Mouse (Mus musculus) neural tube, embryonic 15.5 days (tissue): ENCODE results near the gene Apba1. TPM values are rescaled to one million over a fixed set of nuclear protein-coding genes. Genes with fewer than 3 reads are reported as not detected.

Source experiments
- ATAC-seq: fragments of 200-750 bp; cut with Nextera tagmentation; 2 replicates; pipeline ENCODE4 v1.8.0; 2017; ENCODE audit warnings: mild to moderate bottlenecking, moderate TSS enrichment, moderate library complexity; ENCODE audit not compliant: low FRiP score
- H3K27ac ChIP-seq: fragments of 300-500 bp; sonication (generic); replicated peaks from 2 replicates; pipeline ENCODE4 v1.5.1; 2015; ENCODE audit warnings: mild to moderate bottlenecking, inconsistent platforms
- H3K27me3 ChIP-seq: fragments of 300-500 bp; sonication (generic); replicated peaks from 2 replicates; pipeline ENCODE4 v1.6.1; 2015; ENCODE audit warnings: inconsistent platforms
- H3K36me3 ChIP-seq: fragments of 300-500 bp; sonication (generic); 2 replicates; pipeline ENCODE4 v1.6.1; 2015; ENCODE audit warnings: inconsistent platforms
- H3K4me1 ChIP-seq: fragments of 300-500 bp; sonication (generic); 2 replicates; pipeline ENCODE4 v1.6.1; 2015; ENCODE audit warnings: inconsistent platforms
- H3K4me2 ChIP-seq: fragments of 300-500 bp; sonication (generic); 2 replicates; pipeline ENCODE4 v1.6.1; 2015; ENCODE audit warnings: inconsistent platforms, mild to moderate bottlenecking, moderate library complexity
- H3K4me3 ChIP-seq: fragments of 300-500 bp; sonication (generic); replicated peaks from 2 replicates; pipeline ENCODE4 v1.5.1; 2015; ENCODE audit warnings: mild to moderate bottlenecking, inconsistent platforms
- H3K9ac ChIP-seq: fragments of 300-500 bp; sonication (generic); replicated peaks from 2 replicates; pipeline ENCODE4 v1.6.1; 2015; ENCODE audit warnings: mild to moderate bottlenecking, inconsistent platforms
- H3K9me3 ChIP-seq: fragments of 300-500 bp; sonication (generic); replicated peaks from 2 replicates; pipeline ENCODE4 v1.6.1; 2016; ENCODE audit warnings: inconsistent platforms
- WGBS: fragments of 180-500 bp; shearing (Covaris S2); methylation state at CpG from one replicate; pipeline ENCODE4 v1.1.7; 2015; ENCODE audit warnings: mixed read lengths; 5-methylcytosine and 5-hydroxymethylcytosine counted together
- polyA plus RNA-seq: library from polyadenylated mRNA; unstranded; fragments of >200 nt; fragmentation: Nextera tagmentation; extraction: Ambion mirVana; gene quantifications from 2 replicates; pipeline ENCODE4 v1.2.1, GENCODE M21; 2015

Gene Apba1
- polyA plus RNA-seq, 1 experiment from 2014 or later, result 11.8 TPM

GRCm38 (mm10) chr19:23779130-23779529 lies 20.4 kb downstream of the Apba1 start:
- no peak for ATAC-seq
- H3K4me1 ChIP-seq, result 0 out of 2 replicates have a peak, but pooled peaks cover 3% of the 10 kb centered on the region
- no peak overlapping the region for H3K4me3 ChIP-seq
- no peaks in the 10 kb centered on the region for H3K36me3 ChIP-seq
- H3K27ac ChIP-seq, result no peak overlapping the region
- H3K9ac ChIP-seq, result no peak overlapping the region
- H3K4me2 ChIP-seq, result no peak overlapping the region
- no peaks in the 10 kb centered on the region for H3K27me3 ChIP-seq
- no peaks in the 10 kb centered on the region for H3K9me3 ChIP-seq

DNA sequence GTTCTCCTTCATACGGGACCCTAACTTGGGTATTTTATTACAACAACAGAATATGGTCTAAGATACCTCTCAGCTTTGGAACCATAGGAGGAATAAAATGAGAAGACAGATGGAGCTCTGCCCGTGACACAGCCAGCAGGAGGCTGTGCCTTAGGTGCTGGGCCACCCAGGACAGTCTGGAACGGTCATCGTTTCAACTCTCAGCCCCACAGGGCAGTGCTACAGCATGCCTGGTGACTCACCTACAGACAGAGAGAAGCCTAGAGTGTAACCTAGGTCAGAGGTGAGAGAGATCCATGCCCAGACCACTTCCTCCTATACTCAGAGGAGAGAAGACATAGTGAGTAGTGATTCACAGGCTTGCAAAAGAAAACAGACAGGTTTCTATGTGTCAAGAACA lies 21.4 kb downstream of the Apba1 start:
- H3K27ac ChIP-seq, result no peak overlapping the region
- WGBS, result 85% methylated on average over 4 of the region's 4 CpGs
- no peaks in the 10 kb centered on the region for H3K27me3 ChIP-seq
- H3K4me3 ChIP-seq, result no peak overlapping the region
- no peak overlapping the region for H3K9ac ChIP-seq
- no peaks in the 10 kb centered on the region for H3K36me3 ChIP-seq
- H3K9me3 ChIP-seq, result no peaks in the 10 kb centered on the region
- 0 out of 2 replicates have a peak, but pooled peaks cover 3% of the 10 kb centered on the region for H3K4me1 ChIP-seq
- ATAC-seq, result no peak
- no peak overlapping the region for H3K4me2 ChIP-seq

DNA sequence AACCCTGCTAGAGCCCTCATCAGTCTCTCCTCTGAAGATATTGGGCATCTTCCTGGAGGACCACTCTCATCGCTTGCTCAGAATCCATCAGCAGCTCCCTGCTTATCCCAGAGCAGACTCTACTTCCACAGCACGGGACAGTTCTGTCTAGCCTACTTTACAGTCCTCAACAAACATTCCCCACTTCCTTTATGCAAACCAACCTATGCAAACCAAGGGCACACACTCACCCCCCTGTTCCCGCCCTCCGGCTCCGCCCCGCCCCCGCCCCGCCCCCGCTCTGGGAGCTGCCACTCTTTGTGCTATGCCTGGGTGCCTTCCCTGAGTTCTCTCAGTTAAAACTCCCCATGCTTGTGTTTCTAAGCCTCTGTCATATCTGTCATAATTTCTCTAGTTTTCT lies 23.3 kb downstream of the Apba1 start:
- no peak overlapping the region for H3K9ac ChIP-seq
- H3K9me3 ChIP-seq, result no peaks in the 10 kb centered on the region
- H3K36me3 ChIP-seq, result no peaks in the 10 kb centered on the region
- 0 out of 2 replicates have a peak, but pooled peaks cover 3% of the 10 kb centered on the region for H3K4me1 ChIP-seq
- ATAC-seq, result no peak
- no peak overlapping the region for H3K27ac ChIP-seq
- 12% methylated on average over 9 of the region's 9 CpGs for WGBS
- H3K4me3 ChIP-seq, result no peak overlapping the region
- no peaks in the 10 kb centered on the region for H3K27me3 ChIP-seq
- 0 out of 2 replicates have a peak overlapping the region, but pooled peaks have one; percentile 6 for H3K4me2 ChIP-seq

GRCm38 (mm10) chr19:23788420-23789132 lies 29.9 kb downstream of the Apba1 start:
- Histone ChIP-seq H3K36me3 (no peaks in the 10 kb centered on the region), H3K27ac (0 out of 2 replicates have a peak overlapping the region, but pooled peaks have one; percentile 1), H3K4me3 (no peak overlapping the region), H3K9me3 (no peaks in the 10 kb centered on the region), H3K27me3 (no peaks in the 10 kb centered on the region), H3K4me2 (no peak overlapping the region), H3K4me1 (peaks cover 11% of the 10 kb centered on the region), H3K9ac (no peak overlapping the region)
- WGBS, result 33% methylated on average over 9 of the region's 9 CpGs
- 0 out of 2 replicates have a peak, but pooled peaks have one; percentile 29 for ATAC-seq

GRCm38 (mm10) chr19:23791704-23792103 lies 33.0 kb downstream of the Apba1 start:
- no peak for ATAC-seq
- no peak overlapping the region for H3K9ac ChIP-seq
- 92% methylated on average over 6 of the region's 6 CpGs for WGBS
- H3K4me3 ChIP-seq, result no peak overlapping the region
- H3K4me2 ChIP-seq, result no peak overlapping the region
- no peaks in the 10 kb centered on the region for H3K36me3 ChIP-seq
- H3K27me3 ChIP-seq, result no peaks in the 10 kb centered on the region
- H3K4me1 ChIP-seq, result peaks cover 30% of the 10 kb centered on the region
- H3K9me3 ChIP-seq, result no peaks in the 10 kb centered on the region
- H3K27ac ChIP-seq, result no peak overlapping the region

DNA sequence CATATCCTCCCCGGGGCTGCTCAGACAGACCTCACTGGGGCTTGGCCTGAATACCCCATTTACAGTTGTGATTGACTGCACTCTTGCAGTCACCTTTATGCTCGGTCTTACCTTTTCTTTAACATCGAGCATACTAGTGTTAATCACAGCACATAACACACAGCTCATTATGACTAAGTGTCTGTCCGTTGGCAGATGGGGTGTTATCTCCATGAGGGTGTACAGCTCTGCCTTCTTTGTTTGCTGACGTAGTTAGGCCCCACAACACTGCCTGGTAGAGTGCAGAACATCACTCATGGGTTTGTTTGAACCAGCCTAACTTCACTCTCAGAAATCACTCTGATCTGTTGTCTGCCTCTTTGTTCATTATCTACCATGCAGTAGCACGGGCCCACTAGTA lies 33.9 kb downstream of the Apba1 start:
- 83% methylated on average over 6 of the region's 6 CpGs for WGBS
- H3K27me3 ChIP-seq, result no peaks in the 10 kb centered on the region
- no peaks in the 10 kb centered on the region for H3K9me3 ChIP-seq
- no peak overlapping the region for H3K4me2 ChIP-seq
- H3K36me3 ChIP-seq, result no peaks in the 10 kb centered on the region
- no peak overlapping the region for H3K9ac ChIP-seq
- no peak overlapping the region for H3K4me3 ChIP-seq
- ATAC-seq, result no peak
- peaks cover 30% of the 10 kb centered on the region for H3K4me1 ChIP-seq
- H3K27ac ChIP-seq, result no peak overlapping the region

DNA sequence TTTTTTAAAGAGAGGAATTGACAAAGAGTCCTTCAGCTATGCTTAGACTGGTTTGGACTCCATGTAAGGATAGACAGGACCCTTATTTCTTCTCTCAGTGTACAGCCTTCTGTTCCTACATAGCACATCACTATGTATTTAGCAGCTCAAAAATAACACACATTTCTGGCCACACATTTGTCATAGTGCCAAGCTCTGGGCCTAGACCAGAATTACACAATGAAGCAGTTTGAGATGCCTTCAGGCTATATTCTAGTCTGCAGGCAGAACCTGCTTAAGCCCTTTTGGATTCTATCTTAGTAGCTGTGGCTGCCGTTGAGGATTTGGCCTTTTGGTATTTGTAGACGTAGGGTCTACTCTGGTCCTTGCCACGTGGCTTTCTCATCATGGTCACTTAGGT lies 35.8 kb downstream of the Apba1 start:
- ATAC-seq, result no peak
- H3K36me3 ChIP-seq, result no peaks in the 10 kb centered on the region
- H3K4me3 ChIP-seq, result no peak overlapping the region
- H3K4me2 ChIP-seq, result no peak overlapping the region
- H3K27ac ChIP-seq, result no peak overlapping the region; the same call in 1 of the 2 replicates
- H3K9ac ChIP-seq, result no peak overlapping the region
- 71% methylated on average over 3 of the region's 3 CpGs for WGBS
- peaks cover 22% of the 10 kb centered on the region for H3K4me1 ChIP-seq
- H3K27me3 ChIP-seq, result no peaks in the 10 kb centered on the region
- H3K9me3 ChIP-seq, result no peaks in the 10 kb centered on the region

DNA sequence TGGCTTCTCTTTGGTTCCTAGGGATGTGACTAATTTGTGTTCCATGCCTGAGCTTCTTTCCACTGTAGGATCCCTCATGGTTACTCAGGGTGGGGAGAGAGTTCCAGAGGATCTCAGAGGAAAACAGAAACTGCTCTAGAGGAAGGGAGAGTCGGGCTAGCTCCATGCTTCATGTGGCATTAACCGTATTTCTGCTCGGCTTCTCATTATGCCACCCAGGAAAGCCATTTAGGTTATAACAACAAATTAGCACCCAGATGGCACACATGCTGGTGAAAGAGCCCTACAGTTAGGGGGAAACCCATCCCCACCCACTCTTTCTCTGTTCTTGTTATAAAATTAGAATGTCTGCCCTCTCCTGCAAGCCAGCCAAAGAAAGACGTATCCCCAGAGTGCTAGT lies 36.5 kb downstream of the Apba1 start:
- Histone ChIP-seq H3K4me1 (peaks cover 22% of the 10 kb centered on the region), H3K4me2 (no peak overlapping the region), H3K27ac (no peak overlapping the region; the same call in 1 of the 2 replicates), H3K36me3 (no peaks in the 10 kb centered on the region), H3K9ac (no peak overlapping the region), H3K9me3 (no peaks in the 10 kb centered on the region), H3K27me3 (no peaks in the 10 kb centered on the region), H3K4me3 (no peak overlapping the region)
- WGBS, result 32% methylated on average over 4 of the region's 4 CpGs
- no peak for ATAC-seq

DNA sequence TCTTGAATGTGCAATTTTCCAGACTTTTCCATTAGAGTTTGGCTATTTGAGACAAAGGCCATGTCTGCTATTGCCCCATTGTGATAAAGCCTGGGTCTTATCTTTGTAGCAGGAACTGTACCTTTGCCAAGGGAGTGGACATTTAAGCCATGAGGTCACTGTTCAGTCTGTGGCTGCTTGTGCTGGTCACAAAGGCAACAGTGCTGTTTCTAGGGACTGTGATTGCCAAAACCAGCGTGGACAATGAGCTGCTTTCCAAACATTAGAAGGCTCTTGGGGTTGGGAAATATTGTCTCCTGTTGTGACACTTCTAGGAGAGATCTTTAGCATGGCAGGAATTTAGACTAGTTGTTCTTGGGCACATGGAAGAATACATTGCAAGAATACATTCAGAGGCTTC lies 42.5 kb downstream of the Apba1 start:
- Histone ChIP-seq H3K9me3 (no peaks in the 10 kb centered on the region), H3K4me3 (no peak overlapping the region), H3K27ac (no peak overlapping the region), H3K4me1 (peaks cover 9% of the 10 kb centered on the region), H3K36me3 (no peaks in the 10 kb centered on the region), H3K4me2 (no peak overlapping the region), H3K27me3 (no peaks in the 10 kb centered on the region), H3K9ac (no peak overlapping the region)
- WGBS, result 58% methylated on average over 1 of the region's 1 CpGs
- ATAC-seq, result no peak

DNA sequence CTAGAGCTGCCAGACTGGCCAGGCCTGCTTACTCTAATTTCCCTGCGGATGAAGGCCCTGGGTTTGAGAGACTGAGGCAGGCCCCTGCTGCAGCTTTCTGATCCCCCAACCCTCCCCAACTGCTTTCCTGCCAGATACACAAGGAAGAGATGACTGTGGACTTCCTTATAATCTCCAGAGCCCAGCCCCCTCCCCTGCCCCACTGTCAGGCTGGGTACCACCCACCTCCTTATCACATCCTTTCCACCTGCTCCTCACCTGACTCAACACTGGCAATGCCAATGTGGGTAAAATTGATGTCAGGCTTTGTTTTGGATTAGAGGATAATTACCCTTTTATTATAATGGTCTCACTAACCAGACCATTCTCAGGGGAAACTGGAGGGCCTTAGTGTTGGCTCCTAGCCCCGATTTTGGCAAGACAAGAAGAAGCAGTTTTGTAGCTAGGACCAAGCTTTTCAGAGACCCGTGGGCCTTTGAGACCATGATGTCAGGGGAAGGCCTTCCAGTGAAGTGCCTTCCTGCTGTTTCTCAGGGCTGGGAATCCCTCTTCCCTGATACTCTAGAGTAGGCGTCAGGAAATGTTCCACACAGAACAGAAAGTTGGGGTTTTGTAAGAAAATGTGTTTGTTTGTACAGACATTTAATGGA lies 44.7 kb downstream of the Apba1 start:
- no peak for ATAC-seq
- H3K4me1 ChIP-seq, result peaks cover 21% of the 10 kb centered on the region; the same call in 1 of the 2 replicates
- no peaks in the 10 kb centered on the region for H3K27me3 ChIP-seq
- no peak overlapping the region for H3K4me2 ChIP-seq
- WGBS, result 57% methylated on average over 4 of the region's 4 CpGs
- H3K4me3 ChIP-seq, result no peak overlapping the region
- no peak overlapping the region for H3K27ac ChIP-seq
- H3K36me3 ChIP-seq, result no peaks in the 10 kb centered on the region; the same call in 1 of the 2 replicates
- no peak overlapping the region for H3K9ac ChIP-seq
- H3K9me3 ChIP-seq, result no peaks in the 10 kb centered on the region

GRCm38 (mm10) chr19:23806796-23807195 lies 48.1 kb downstream of the Apba1 start:
- Histone ChIP-seq H3K9ac (no peak overlapping the region), H3K4me2 (no peak overlapping the region), H3K4me3 (no peak overlapping the region), H3K27me3 (no peaks in the 10 kb centered on the region), H3K36me3 (no peaks in the 10 kb centered on the region; the same call in 1 of the 2 replicates), H3K9me3 (no peaks in the 10 kb centered on the region), H3K27ac (no peak overlapping the region), H3K4me1 (peaks cover 21% of the 10 kb centered on the region; the same call in 1 of the 2 replicates)
- 49% methylated on average over 6 of the region's 6 CpGs for WGBS
- no peak for ATAC-seq

DNA sequence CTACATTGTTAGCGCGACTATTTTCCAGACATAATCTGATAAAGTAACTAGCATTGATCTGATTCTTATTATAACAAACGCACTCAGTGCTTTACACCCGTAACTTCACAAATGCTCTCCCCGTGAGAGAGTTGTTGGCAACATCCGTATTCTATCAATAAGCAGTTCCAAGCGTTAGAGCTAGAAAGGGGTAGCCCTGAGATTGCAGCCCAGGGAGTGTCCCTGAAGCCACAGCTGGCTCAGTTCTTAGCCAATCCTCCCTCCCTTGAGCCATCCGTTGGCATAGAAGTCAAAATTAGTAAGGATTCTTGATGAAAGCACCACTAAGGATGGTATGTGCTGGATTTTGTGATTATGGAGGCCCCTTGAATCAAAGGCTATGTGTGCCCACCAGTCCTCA lies 48.7 kb downstream of the Apba1 start:
- no peak overlapping the region for H3K4me3 ChIP-seq
- ATAC-seq, result no peak
- no peaks in the 10 kb centered on the region for H3K27me3 ChIP-seq
- no peaks in the 10 kb centered on the region for H3K9me3 ChIP-seq
- 64% methylated on average over 8 of the region's 8 CpGs for WGBS
- no peak overlapping the region for H3K9ac ChIP-seq
- no peak overlapping the region for H3K4me2 ChIP-seq
- peaks cover 21% of the 10 kb centered on the region; the same call in 1 of the 2 replicates for H3K4me1 ChIP-seq
- no peaks in the 10 kb centered on the region; the same call in 1 of the 2 replicates for H3K36me3 ChIP-seq
- H3K27ac ChIP-seq, result no peak overlapping the region
